Mouse (Mus musculus) gastrocnemius, postnatal 4 days (tissue): Measurements from ENCODE around the gene Golga7b. TPM values are rescaled to one million over a fixed set of nuclear protein-coding genes. Genes with fewer than 3 reads are reported as not detected.

Source experiments
- DNase-seq, 2 experiments: peaks; one replicate each; pipeline ENCODE4 v3.0.0; 2021 to 2022; ENCODE audit warnings: low spot score in 2 of 2, mixed read lengths in 2 of 2
- long read RNA-seq, 2 experiments: library from polyadenylated mRNA; stranded (forward); transcript quantifications; one replicate each; pipeline ENCODE4 v2.0.0; 2021
- total RNA-seq, 2 experiments: library from RNA; stranded (reverse); gene quantifications; 2 replicates each; pipeline ENCODE4 v1.2.3; 2021

Golga7b gene
- total RNA-seq, result 1 to 10 TPM; 1.2 to 1.5 TPM
- long read RNA-seq, experiment 1, partial matches to known transcripts, result 1 of 3 reads
- long read RNA-seq, experiment 1, other reads (novel, unspliced or antisense), result 1 of 3 reads
- long read RNA-seq, experiment 2, partial matches to known transcripts, result 1 of 5 reads
- long read RNA-seq, experiment 2, other reads (novel, unspliced or antisense), result 4 of 5 reads

GRCm38 (mm10) chr19:42247519-42247918 is at the start of gene Golga7b:
Golga7b (plus strand) TSS chr19:42247574.
- DNase-seq, result no peak

GRCm38 (mm10) chr19:42198026-42198425 is 49.3 kb upstream of the Golga7b start:
- DNase-seq, result peak in 1 of 2 experiments; percentile 27

GRCm38 (mm10) chr19:42201696-42202381 is 45.5 kb upstream of the Golga7b start, which contains the start of gene Sfrp5:
Sfrp5 (minus strand) TSS chr19:42202252.
- DNase-seq, result no peak

GRCm38 (mm10) chr19:42202467-42202866 is 44.9 kb upstream of the Golga7b start:
- no peak for DNase-seq

- DNase-seq, result no peak
Measured at GRCm38 (mm10) chr19:42204306-42204705, 43.1 kb upstream of the Golga7b start.

- DNase-seq, result no peak
Measured at GRCm38 (mm10) chr19:42205201-42205600, 42.2 kb upstream of the Golga7b start.

- no peak for DNase-seq
Measured at GRCm38 (mm10) chr19:42209485-42209884, 37.9 kb upstream of the Golga7b start.

GRCm38 (mm10) chr19:42209976-42210375 is 37.4 kb upstream of the Golga7b start:
- no peak for DNase-seq

- DNase-seq, result no peak
Measured at GRCm38 (mm10) chr19:42211936-42212335, 35.4 kb upstream of the Golga7b start.

- DNase-seq, result no peak
Measured at GRCm38 (mm10) chr19:42214601-42215000, 32.8 kb upstream of the Golga7b start.

- no peak for DNase-seq
Measured at GRCm38 (mm10) chr19:42216699-42217373, 30.5 kb upstream of the Golga7b start.

- no peak for DNase-seq
Measured at GRCm38 (mm10) chr19:42217374-42217763, 30.0 kb upstream of the Golga7b start.

GRCm38 (mm10) chr19:42226451-42226850 is 20.9 kb upstream of the Golga7b start:
- DNase-seq, result no peak

- no peak for DNase-seq
Measured at GRCm38 (mm10) chr19:42229499-42230287, 17.7 kb upstream of the Golga7b start.

- DNase-seq, result no peak
Measured at GRCm38 (mm10) chr19:42230288-42230568, 17.1 kb upstream of the Golga7b start.

GRCm38 (mm10) chr19:42230986-42231385 is 16.4 kb upstream of the Golga7b start:
- DNase-seq, result no peak

- DNase-seq, result no peak
Measured at GRCm38 (mm10) chr19:42237602-42238340, 9.6 kb upstream of the Golga7b start.

GRCm38 (mm10) chr19:42238341-42238715 is 9.0 kb upstream of the Golga7b start:
- DNase-seq, result no peak

- DNase-seq, result peak in 1 of 2 experiments; percentile 15
Measured at GRCm38 (mm10) chr19:42240881-42241280, 6.5 kb upstream of the Golga7b start.

GRCm38 (mm10) chr19:42243401-42243800 is 4.0 kb upstream of the Golga7b start:
- no peak for DNase-seq

GRCm38 (mm10) chr19:42246626-42247025 is 748 bp upstream of the Golga7b start:
- DNase-seq, result no peak
